Mouse (Mus musculus): Measurements from ENCODE around the gene Sec23a.
"Not testable (repeated sequence)": the region's sequence is repeated elsewhere in the genome, so short reads cannot be mapped to it uniquely, and the experiment has no call there.

Sec23a gene

GRCm38 (mm10) chr12:59011844-59012709, at the start of gene Sec23a:
Gene Sec23a (minus strand): TSS chr12:59012017.
- peak; percentile 100 for DNase-seq (ENCODE audit: inconsistent age in 2 of 2, low spot score in 1 of 2)

- DNase-seq (ENCODE audit: inconsistent age in 2 of 2, low spot score in 1 of 2) = peak; percentile 80 to 92
Measured at GRCm38 (mm10) chr12:59060993-59061595, 49.3 kb upstream of the Sec23a start, which contains the start of gene Trappc6b. Gene Trappc6b (minus strand): TSS chr12:59061472.

- DNase-seq (ENCODE audit: inconsistent age in 2 of 2, low spot score in 1 of 2) = peak in 1 of 2 experiments; percentile 28
Measured at GRCm38 (mm10) chr12:59060322-59060721, 48.5 kb upstream of the Sec23a start.

GRCm38 (mm10) chr12:59058242-59058641, 46.4 kb upstream of the Sec23a start:
- not testable (repeated sequence) for DNase-seq (ENCODE audit: inconsistent age in 2 of 2, low spot score in 1 of 2)

- DNase-seq (ENCODE audit: inconsistent age in 2 of 2, low spot score in 1 of 2) = no peak
Measured at GRCm38 (mm10) chr12:59056222-59056621, 44.4 kb upstream of the Sec23a start.

- peak in 1 of 2 experiments; percentile 37 for DNase-seq (ENCODE audit: inconsistent age in 2 of 2, low spot score in 1 of 2)
Measured at GRCm38 (mm10) chr12:59055196-59055850, 43.5 kb upstream of the Sec23a start.

- no peak for DNase-seq (ENCODE audit: inconsistent age in 2 of 2, low spot score in 1 of 2)
Measured at GRCm38 (mm10) chr12:59053976-59054375, 42.2 kb upstream of the Sec23a start.

- no peak for DNase-seq (ENCODE audit: inconsistent age in 2 of 2, low spot score in 1 of 2)
Measured at GRCm38 (mm10) chr12:59053166-59053565, 41.3 kb upstream of the Sec23a start.

- DNase-seq (ENCODE audit: inconsistent age in 2 of 2, low spot score in 1 of 2) = no peak
Measured at GRCm38 (mm10) chr12:59052470-59052869, 40.7 kb upstream of the Sec23a start.

- DNase-seq (ENCODE audit: inconsistent age in 2 of 2, low spot score in 1 of 2) = peak in 1 of 2 experiments; percentile 25
Measured at GRCm38 (mm10) chr12:59040851-59041250, 29.0 kb upstream of the Sec23a start.

- peak; percentile 38 to 77 for DNase-seq (ENCODE audit: inconsistent age in 2 of 2, low spot score in 1 of 2)
Measured at GRCm38 (mm10) chr12:59039971-59040844, 28.4 kb upstream of the Sec23a start.

- no peak for DNase-seq (ENCODE audit: inconsistent age in 2 of 2, low spot score in 1 of 2)
Measured at GRCm38 (mm10) chr12:59039162-59039970, 27.5 kb upstream of the Sec23a start.

GRCm38 (mm10) chr12:59032101-59032500, 20.3 kb upstream of the Sec23a start:
- DNase-seq (ENCODE audit: inconsistent age in 2 of 2, low spot score in 1 of 2) = peak in 1 of 2 experiments; percentile 39

GRCm38 (mm10) chr12:59021306-59021705, 9.5 kb upstream of the Sec23a start:
- DNase-seq (ENCODE audit: inconsistent age in 2 of 2, low spot score in 1 of 2) = no peak

- DNase-seq (ENCODE audit: inconsistent age in 2 of 2, low spot score in 1 of 2) = no peak
Measured at GRCm38 (mm10) chr12:59019891-59020290, 8.1 kb upstream of the Sec23a start.

- no peak for DNase-seq (ENCODE audit: inconsistent age in 2 of 2, low spot score in 1 of 2)
Measured at GRCm38 (mm10) chr12:59017970-59018369, 6.2 kb upstream of the Sec23a start.

- DNase-seq (ENCODE audit: inconsistent age in 2 of 2, low spot score in 1 of 2) = peak; percentile 94 to 97
Measured at GRCm38 (mm10) chr12:59013234-59013633, 1.4 kb upstream of the Sec23a start, which contains the start of gene Gemin2. Gene Gemin2 (plus strand): TSS chr12:59013393.

GRCm38 (mm10) chr12:59012710-59013091, 884 bp upstream of the Sec23a start:
- DNase-seq (ENCODE audit: inconsistent age in 2 of 2, low spot score in 1 of 2) = no peak

GRCm38 (mm10) chr12:59011275-59011843, 458 bp downstream of the Sec23a start:
- DNase-seq (ENCODE audit: inconsistent age in 2 of 2, low spot score in 1 of 2) = no peak
